Mouse (Mus musculus) MEL (cell line): ENCODE data around the gene Retreg2. TPM values are rescaled to one million over a fixed set of nuclear protein-coding genes. Genes with fewer than 3 reads are reported as not detected.

Experiments
- DNase-seq: peaks from one replicate; pipeline ENCODE4 v3.0.0; 2011; ENCODE audit warnings: low read depth, low spot score
- H3K27ac ChIP-seq: 2 replicates; pipeline ENCODE4 v1.5.1; 2012; ENCODE audit warnings: low read depth, mild to moderate bottlenecking, control low read depth, low read length, moderate library complexity; ENCODE audit not compliant: control insufficient read depth
- H3K27me3 ChIP-seq, 2 experiments: fragments of 150-350 bp in 1 of 2; sonication (generic) in 1 of 2; 2 replicates each; pipeline ENCODE4 v1.6.1; 2012; ENCODE audit warnings: low read length in 2 of 2, mild to moderate bottlenecking in 2 of 2, improper control_type of control experiment in 1 of 2, moderate library complexity in 1 of 2; ENCODE audit not compliant: insufficient read depth in 2 of 2, control insufficient read depth in 1 of 2
- H3K36me3 ChIP-seq, 2 experiments: 2 replicates each; pipeline ENCODE4 v1.6.1; 2012 to 2014; ENCODE audit warnings: low read length in 2 of 2, improper control_type of control experiment in 1 of 2, inconsistent platforms in 1 of 2, mild to moderate bottlenecking in 1 of 2; ENCODE audit not compliant: insufficient read depth in 2 of 2, control insufficient read depth in 1 of 2
- H3K4me1 ChIP-seq, 2 experiments: fragments of 150-350 bp in 1 of 2; sonication (generic) in 1 of 2; 2 replicates each; pipeline ENCODE4 v1.6.1; 2012; ENCODE audit warnings: low read length in 2 of 2, improper control_type of control experiment in 1 of 2, mild to moderate bottlenecking in 1 of 2; ENCODE audit not compliant: insufficient read depth in 2 of 2, control insufficient read depth in 1 of 2
- H3K4me3 ChIP-seq, 2 experiments: fragments of 150-350 bp in 1 of 2; sonication (generic) in 1 of 2; 2 replicates each; pipeline ENCODE4 v1.5.1; 2012; ENCODE audit warnings: low read depth in 2 of 2, low read length in 2 of 2, mild to moderate bottlenecking in 2 of 2, moderate library complexity in 2 of 2, control low read depth in 1 of 2, improper control_type of control experiment in 1 of 2; ENCODE audit not compliant: control insufficient read depth in 1 of 2, insufficient read depth in 1 of 2
- H3K79me2 ChIP-seq: 2 replicates; pipeline ENCODE4 v1.6.1; 2012; ENCODE audit warnings: mild to moderate bottlenecking, low read length, moderate library complexity; ENCODE audit not compliant: control insufficient read depth, poor library complexity, insufficient read depth
- H3K9ac ChIP-seq: 2 replicates; pipeline ENCODE4 v1.6.1; 2012; ENCODE audit warnings: low read depth, mild to moderate bottlenecking, control low read depth, low read length, moderate library complexity; ENCODE audit not compliant: control insufficient read depth, poor library complexity, severe bottlenecking
- H3K9me3 ChIP-seq: fragments of 150-350 bp; sonication (generic); replicated peaks from 2 replicates; pipeline ENCODE4 v1.6.1; 2012; ENCODE audit warnings: mild to moderate bottlenecking, low read length, improper control_type of control experiment, moderate library complexity; ENCODE audit not compliant: insufficient read depth
- BHLHE40 ChIP-seq: IDR thresholded peaks from 2 replicates; pipeline ENCODE4 v1.6.1; 2012; ENCODE audit warnings: low read depth, mild to moderate bottlenecking, inconsistent platforms, low read length, improper control_type of control experiment, borderline replicate concordance
- CHD1 ChIP-seq: IDR thresholded peaks from 2 replicates; pipeline ENCODE4 v1.6.1; 2012; ENCODE audit warnings: low read depth, mild to moderate bottlenecking, inconsistent platforms, low read length, improper control_type of control experiment
- EP300 ChIP-seq, 2 experiments: IDR thresholded peaks; 2 replicates each; pipeline ENCODE4 v1.6.1; 2011; ENCODE audit warnings: improper control_type of control experiment in 2 of 2, low read length in 2 of 2, low read depth in 1 of 2, mild to moderate bottlenecking in 1 of 2
- ETS1 ChIP-seq: IDR thresholded peaks from 2 replicates; pipeline ENCODE4 v1.6.1; 2012; ENCODE audit warnings: low read depth, mild to moderate bottlenecking, inconsistent platforms, low read length, improper control_type of control experiment, moderate library complexity
- GABPA ChIP-seq: IDR thresholded peaks from 2 replicates; pipeline ENCODE4 v1.6.1; 2012; ENCODE audit warnings: low read depth, mild to moderate bottlenecking, inconsistent platforms, low read length, improper control_type of control experiment, moderate library complexity
- GATA1 ChIP-seq: IDR thresholded peaks from 2 replicates; pipeline ENCODE4 v1.6.1; 2011; ENCODE audit warnings: low read depth, low read length, improper control_type of control experiment
- MAFK ChIP-seq: IDR thresholded peaks from 2 replicates; pipeline ENCODE4 v1.6.1; 2011; ENCODE audit warnings: low read depth, mild to moderate bottlenecking, low read length, improper control_type of control experiment, borderline replicate concordance
- MAX ChIP-seq: IDR thresholded peaks from 2 replicates; pipeline ENCODE4 v1.6.1; 2011; ENCODE audit warnings: low read length, improper control_type of control experiment
- MAZ ChIP-seq: IDR thresholded peaks from 2 replicates; pipeline ENCODE4 v1.6.1; 2012; ENCODE audit warnings: low read depth, mild to moderate bottlenecking, inconsistent platforms, low read length, improper control_type of control experiment
- MXI1 ChIP-seq: IDR thresholded peaks from 2 replicates; pipeline ENCODE4 v1.6.1; 2011; ENCODE audit warnings: mild to moderate bottlenecking, low read depth, low read length, improper control_type of control experiment
- MYB ChIP-seq: IDR thresholded peaks from 2 replicates; pipeline ENCODE4 v1.6.1; 2011; ENCODE audit warnings: mild to moderate bottlenecking, low read depth, low read length, improper control_type of control experiment
- NRF1 ChIP-seq: IDR thresholded peaks from 2 replicates; pipeline ENCODE4 v1.6.1; 2014; ENCODE audit warnings: low read depth, mild to moderate bottlenecking, inconsistent platforms, low read length, improper control_type of control experiment, moderate library complexity; ENCODE audit not compliant: poor library complexity, insufficient read depth, severe bottlenecking
- POLR2AphosphoS2 ChIP-seq: IDR thresholded peaks from 2 replicates; pipeline ENCODE4 v1.6.1; 2011; ENCODE audit warnings: low read length, improper control_type of control experiment
- RAD21 ChIP-seq: IDR thresholded peaks from 2 replicates; pipeline ENCODE4 v1.6.1; 2011; ENCODE audit warnings: mild to moderate bottlenecking, low read depth, low read length, improper control_type of control experiment
- RCOR1 ChIP-seq: IDR thresholded peaks from 2 replicates; pipeline ENCODE4 v1.6.1; 2012; ENCODE audit warnings: low read depth, mild to moderate bottlenecking, inconsistent platforms, low read length, improper control_type of control experiment
- SIN3A ChIP-seq: IDR thresholded peaks from 2 replicates; pipeline ENCODE4 v1.6.1; 2012; ENCODE audit warnings: low read length, improper control_type of control experiment, inconsistent platforms
- TAL1 ChIP-seq: IDR thresholded peaks from 2 replicates; pipeline ENCODE4 v1.6.1; 2012; ENCODE audit warnings: mild to moderate bottlenecking, inconsistent platforms, low read length, moderate library complexity, mixed read lengths
- TCF12 ChIP-seq: IDR thresholded peaks from 2 replicates; pipeline ENCODE4 v1.6.1; 2014; ENCODE audit warnings: low read depth, mild to moderate bottlenecking, inconsistent platforms, low read length, improper control_type of control experiment, moderate library complexity
- ZC3H11A ChIP-seq: IDR thresholded peaks from 2 replicates; pipeline ENCODE4 v1.6.1; 2012; ENCODE audit warnings: low read depth, mild to moderate bottlenecking, inconsistent platforms, low read length, improper control_type of control experiment
- ZMIZ1 ChIP-seq: IDR thresholded peaks from 2 replicates; pipeline ENCODE4 v1.6.1; 2012; ENCODE audit warnings: low read depth, mild to moderate bottlenecking, inconsistent platforms, low read length, improper control_type of control experiment, moderate library complexity
- ZNF384 ChIP-seq: IDR thresholded peaks from 2 replicates; pipeline ENCODE4 v1.6.1; 2012; ENCODE audit warnings: low read depth, mild to moderate bottlenecking, inconsistent platforms, low read length, improper control_type of control experiment
- polyA plus RNA-seq, 2 experiments: library from polyadenylated mRNA; stranded (reverse) in 1 of 2; unstranded in 1 of 2; fragments of >175 nt in 1 of 2; fragments of >200 nt in 1 of 2; gene quantifications; 2 replicates each; pipeline versions ENCODE4 v1.2.1 to v1.2.4; 2012; ENCODE audit warnings: low replicate concordance in 2 of 2, low read depth in 1 of 2; ENCODE audit not compliant: insufficient read length in 2 of 2, insufficient read depth in 1 of 2, missing spikeins in 1 of 2
- total RNA-seq: library from RNA; depleted of rRNA; stranded (reverse); fragments of 300-350 nt; gene quantifications from 2 replicates; pipeline ENCODE4 v1.2.3, GENCODE M21; 2012

Gene Retreg2
- total and polyA plus RNA-seq, 3 experiments, result 38.1 to 59.2 TPM; not detected in 1

DNA sequence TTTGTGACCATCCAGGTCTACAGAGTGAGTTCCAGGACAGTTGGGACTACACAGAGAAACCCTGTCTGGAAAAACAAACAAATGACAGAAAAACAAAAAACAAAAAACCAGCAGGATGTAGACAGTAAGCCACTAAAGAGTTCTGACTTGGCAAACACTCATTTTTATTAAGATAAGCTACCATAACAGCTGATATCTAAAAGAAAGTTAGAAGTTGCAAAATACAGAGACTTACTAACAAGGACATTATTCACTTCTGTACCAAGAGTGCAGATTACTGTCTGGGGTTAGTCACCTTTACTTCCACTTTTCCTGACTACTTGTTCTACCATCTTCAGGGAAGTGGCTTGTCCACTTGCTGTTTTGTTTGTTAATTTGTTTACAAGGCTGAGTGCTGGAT is 16.4 kb downstream of the Retreg2 start:
- Histone ChIP-seq H3K9ac (0 out of 2 replicates have a peak overlapping the region, but pooled peaks have one; percentile 18), H3K36me3 (peaks cover 0 to 24% of the 10 kb centered on the region in 2 experiments; a peak in 2 of 4 replicates), H3K4me3 (peak overlapping the region in 1 of 2 experiments; percentile 38; a peak in 1 of 4 replicates), H3K9me3 (no peaks in the 10 kb centered on the region), H3K79me2 (no peaks in the 10 kb centered on the region), H3K27me3 (no peaks in the 10 kb centered on the region), H3K27ac (peak overlapping the region; percentile 55), H3K4me1 (peaks cover 15 to 21% of the 10 kb centered on the region in 2 experiments)
- peak; percentile 68 for DNase-seq
- TF ChIP-seq RAD21 (no peak), TCF12 (0 out of 2 replicates have a peak, but pooled peaks have one; percentile 49), MAX (no peak; the same call in 1 of the 2 replicates), ZNF384 (0 out of 2 replicates have a peak, but pooled peaks have one; percentile 36), ETS1 (peak; percentile 96), EP300 (IDR thresholded peaks at IDR 0.05; ENCODE audit: low read depth in 1 of 2, low read length in 2 of 2) (peak; percentile 60 to 75), RCOR1 (peak; percentile 43; the same call in 1 of the 2 replicates), BHLHE40 (peak; percentile 40; the same call in 1 of the 2 replicates), MAFK (peak; percentile 28; the same call in 1 of the 2 replicates), SIN3A (peak; percentile 76; the same call in 1 of the 2 replicates), GATA1 (peak; percentile 68), MXI1 (peak; percentile 42; the same call in 1 of the 2 replicates), POLR2AphosphoS2 (no peak)

DNA sequence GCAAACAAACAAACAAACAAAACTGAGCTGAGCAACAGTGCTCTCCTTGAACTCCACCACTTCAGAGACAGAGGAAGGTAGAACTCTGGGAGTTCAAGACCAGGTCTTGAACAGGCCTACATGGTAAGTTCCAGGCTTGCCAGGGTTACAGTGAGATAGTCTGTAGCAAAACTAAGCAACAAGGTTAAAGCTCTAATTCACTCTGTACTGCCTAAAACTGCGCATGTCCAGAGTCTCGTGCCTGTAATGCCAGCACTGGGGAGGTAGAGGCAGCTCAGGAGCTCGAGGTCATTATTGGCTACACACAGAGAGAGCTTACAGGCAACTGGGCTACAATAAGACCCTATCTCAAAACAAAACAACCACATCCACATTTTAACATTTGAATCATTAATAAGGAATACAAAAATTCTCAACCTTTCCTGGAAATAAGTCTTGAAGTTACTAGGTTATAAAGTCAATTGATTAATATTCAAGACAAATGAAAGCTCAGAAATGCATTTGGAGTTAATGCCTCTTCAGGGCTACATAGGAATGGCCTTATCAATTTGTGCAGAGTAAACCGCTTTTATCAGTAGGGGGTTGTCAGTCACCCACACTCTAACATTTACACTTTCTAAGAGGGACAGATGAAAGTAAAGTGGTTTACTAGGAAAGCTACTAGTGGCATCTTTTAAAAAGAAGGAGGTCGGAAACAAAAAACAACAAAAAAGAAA is 17.1 kb downstream of the Retreg2 start:
- Histone ChIP-seq H3K27ac (peak overlapping the region; percentile 55), H3K79me2 (no peaks in the 10 kb centered on the region), H3K9me3 (no peaks in the 10 kb centered on the region), H3K4me3 (peak overlapping the region; percentile 12 to 37; a peak in 3 of 4 replicates), H3K9ac (peak overlapping the region; percentile 18), H3K36me3 (peaks cover 0 to 21% of the 10 kb centered on the region in 2 experiments; a peak in 2 of 4 replicates), H3K27me3 (no peaks in the 10 kb centered on the region), H3K4me1 (peaks cover 13 to 21% of the 10 kb centered on the region in 2 experiments)
- TF ChIP-seq MXI1, result no peak
- TF ChIP-seq SIN3A, result peak; percentile 62
- peak; percentile 92 for TF ChIP-seq TCF12
- no peak for TF ChIP-seq RAD21
- TF ChIP-seq MAZ, result no peak
- TF ChIP-seq ETS1, result peak; percentile 77; the same call in 1 of the 2 replicates
- peak; percentile 66 for TF ChIP-seq TAL1
- peak; percentile 74; the same call in 1 of the 2 replicates for TF ChIP-seq BHLHE40
- TF ChIP-seq MYB, result no peak
- TF ChIP-seq ZMIZ1, result no peak
- peak; percentile 88 to 91 for TF ChIP-seq EP300 (IDR thresholded peaks at IDR 0.05; ENCODE audit: low read depth in 1 of 2, low read length in 2 of 2)
- peak; percentile 96 for TF ChIP-seq GATA1
- peak; percentile 82 for TF ChIP-seq RCOR1
- TF ChIP-seq CHD1, result no peak
- TF ChIP-seq NRF1, result peak; percentile 57
- TF ChIP-seq ZC3H11A, result no peak
- TF ChIP-seq GABPA, result no peak
- DNase-seq, result peak; percentile 68
